Mouse (Mus musculus) liver, postnatal 0 days (tissue): ENCODE results near the gene Sap30l. TPM values are rescaled to one million over a fixed set of nuclear protein-coding genes. Genes with fewer than 3 reads are reported as not detected.
"Not testable (repeated sequence)": the region's sequence is repeated elsewhere in the genome, so short reads cannot be mapped to it uniquely, and the experiment has no call there.

ENCODE experiments used
- ATAC-seq: fragments of 200-750 bp; cut with Nextera tagmentation; 2 replicates; pipeline ENCODE4 v1.8.0; 2017; ENCODE audit warnings: mild to moderate bottlenecking, moderate library complexity
- DNase-seq: peaks from one replicate; pipeline ENCODE4 v3.0.0-alpha.2; 2016
- H3K27ac ChIP-seq: fragments of 300-500 bp; sonication (generic); 2 replicates; pipeline ENCODE4 v1.5.1; 2014; ENCODE audit warnings: antibody characterized with exemption, moderate library complexity, mild to moderate bottlenecking, low read depth
- H3K27me3 ChIP-seq: fragments of 300-500 bp; sonication (generic); 2 replicates; pipeline ENCODE4 v1.6.1; 2014; ENCODE audit warnings: low read length, control low read depth, mixed read lengths; ENCODE audit not compliant: insufficient read depth
- H3K36me3 ChIP-seq: fragments of 300-500 bp; sonication (generic); replicated peaks from 2 replicates; pipeline ENCODE4 v1.6.1; 2014; ENCODE audit warnings: mild to moderate bottlenecking, control low read depth, low read length, moderate library complexity, mixed read lengths; ENCODE audit not compliant: insufficient read depth
- H3K4me1 ChIP-seq: fragments of 300-500 bp; sonication (generic); 2 replicates; pipeline ENCODE4 v1.6.1; 2014; ENCODE audit warnings: antibody characterized with exemption, mild to moderate bottlenecking, control low read depth; ENCODE audit not compliant: insufficient read depth
- H3K4me2 ChIP-seq: fragments of 300-500 bp; sonication (generic); 2 replicates; pipeline ENCODE4 v1.6.1; 2014; ENCODE audit warnings: low read depth, mild to moderate bottlenecking, low read length, moderate library complexity, mixed read lengths
- H3K4me3 ChIP-seq: fragments of 300-500 bp; sonication (generic); 2 replicates; pipeline ENCODE4 v1.5.1; 2014; ENCODE audit warnings: low read depth, low read length
- H3K9ac ChIP-seq: fragments of 300-500 bp; sonication (generic); replicated peaks from 2 replicates; pipeline ENCODE4 v1.6.1; 2014; ENCODE audit warnings: mild to moderate bottlenecking, moderate library complexity
- H3K9me3 ChIP-seq: fragments of 300-500 bp; sonication (generic); 2 replicates; pipeline ENCODE4 v1.6.1; 2016; ENCODE audit warnings: mild to moderate bottlenecking, control low read depth, low read length, mixed read lengths
- CTCF ChIP-seq: sonication (generic); IDR thresholded peaks from 2 replicates; pipeline ENCODE4 v1.5.1; 2016; ENCODE audit warnings: antibody characterized with exemption, low read depth
- EP300 ChIP-seq: IDR thresholded peaks from 2 replicates; pipeline ENCODE4 v1.6.1; 2016; ENCODE audit warnings: antibody characterized with exemption, low read depth, mild to moderate bottlenecking
- WGBS: fragments of 180-500 bp; shearing (Covaris S2); extraction: QIAGEN DNeasy Blood & Tissue Kit; methylation state at CpG from one replicate; pipeline ENCODE4 v1.1.7; 2014; ENCODE audit not compliant: insufficient replicate concordance; 5-methylcytosine and 5-hydroxymethylcytosine counted together
- polyA plus RNA-seq: library from polyadenylated mRNA; unstranded; fragments of >200 nt; fragmentation: Nextera tagmentation; extraction: Ambion mirVana; gene quantifications from 2 replicates; pipeline ENCODE4 v1.2.1, GENCODE M21; 2015

Sap30l gene
- polyA plus RNA-seq, 1 experiment from 2014 or later = 5.8 TPM

GRCm38 (mm10) chr11:57836872-57837680 is 35.6 kb downstream of the Sap30l start:
- no peaks in the 10 kb centered on the region for H3K9me3 ChIP-seq
- 2% methylated on average over 38 of the region's 38 CpGs for WGBS
- peaks cover 91% of the 10 kb centered on the region for H3K27me3 ChIP-seq
- ATAC-seq (no peak), DNase-seq (no peak)
- H3K36me3 ChIP-seq = no peaks in the 10 kb centered on the region
- H3K27ac ChIP-seq = no peak overlapping the region
- TF ChIP-seq CTCF = no peak
- TF ChIP-seq EP300 = no peak
- H3K9ac ChIP-seq = no peak overlapping the region
- no peak overlapping the region for H3K4me3 ChIP-seq
- no peak overlapping the region for H3K4me2 ChIP-seq
- no peaks in the 10 kb centered on the region for H3K4me1 ChIP-seq

- Histone ChIP-seq H3K9ac (no peak overlapping the region), H3K36me3 (no peaks in the 10 kb centered on the region), H3K4me2 (no peak overlapping the region), H3K4me1 (no peaks in the 10 kb centered on the region), H3K4me3 (no peak overlapping the region), H3K27me3 (peaks cover 84% of the 10 kb centered on the region), H3K27ac (no peak overlapping the region), H3K9me3 (no peaks in the 10 kb centered on the region)
- 10% methylated on average over 22 of the region's 22 CpGs for WGBS
- no peak for ATAC-seq
- no peak for DNase-seq
- TF ChIP-seq CTCF (no peak), EP300 (no peak)
These were observed 36.6 kb downstream of the Sap30l start for GRCm38 (mm10) chr11:57837861-57838680.

DNA sequence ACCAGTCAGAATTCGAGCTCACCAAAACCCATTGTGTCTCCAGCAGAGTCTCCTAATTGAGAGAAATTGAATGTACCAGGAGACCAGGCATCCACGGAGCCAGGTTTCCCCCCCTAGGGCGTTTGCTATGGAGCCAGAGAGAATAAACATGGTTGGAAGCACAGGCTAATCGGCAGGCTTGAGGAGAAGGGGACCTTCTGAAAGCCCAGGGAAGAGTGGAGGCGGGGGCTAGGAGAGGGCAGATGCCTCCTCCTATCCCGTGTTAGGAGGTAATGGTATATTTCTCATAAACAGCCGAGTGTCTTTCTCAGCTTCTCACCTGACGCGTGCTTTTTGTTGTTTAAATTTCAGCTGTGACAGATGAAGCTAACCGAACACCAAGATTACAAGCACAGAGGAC is 39.5 kb downstream of the Sap30l start:
- Histone ChIP-seq H3K4me2 (no peak overlapping the region), H3K27me3 (peaks cover 57% of the 10 kb centered on the region), H3K4me1 (no peaks in the 10 kb centered on the region), H3K36me3 (no peaks in the 10 kb centered on the region), H3K9ac (no peak overlapping the region), H3K4me3 (no peak overlapping the region), H3K9me3 (no peaks in the 10 kb centered on the region), H3K27ac (no peak overlapping the region)
- DNase-seq (no peak), ATAC-seq (no peak)
- WGBS = 23% methylated on average over 10 of the region's 10 CpGs
- TF ChIP-seq CTCF (no peak), EP300 (no peak)

DNA sequence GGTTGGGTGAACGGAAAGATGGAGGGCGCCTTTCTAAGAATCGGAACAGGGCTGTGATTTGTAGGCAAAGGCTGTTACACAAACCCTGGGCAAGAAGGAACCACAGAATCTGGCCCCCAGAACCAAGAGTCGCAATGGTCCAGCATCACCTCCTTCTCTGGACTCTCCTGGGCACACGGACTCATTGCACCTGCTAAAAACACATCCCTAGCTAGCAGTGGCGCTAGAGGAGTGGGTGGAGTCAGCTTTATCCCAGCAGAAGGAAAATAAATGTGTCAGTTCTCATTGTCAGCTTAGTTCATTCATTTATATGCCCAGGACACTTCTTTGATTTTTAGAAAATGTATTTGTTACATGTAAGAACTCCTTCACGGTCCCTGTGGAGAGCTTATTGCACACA is 40.0 kb downstream of the Sap30l start:
- Histone ChIP-seq H3K9ac (no peak overlapping the region), H3K4me2 (no peak overlapping the region), H3K27ac (no peak overlapping the region), H3K4me3 (no peak overlapping the region), H3K36me3 (no peaks in the 10 kb centered on the region), H3K4me1 (no peaks in the 10 kb centered on the region), H3K27me3 (peaks cover 53% of the 10 kb centered on the region), H3K9me3 (no peaks in the 10 kb centered on the region)
- 38% methylated on average over 7 of the region's 7 CpGs for WGBS
- DNase-seq = no peak
- ATAC-seq = no peak
- no peak for TF ChIP-seq EP300
- no peak for TF ChIP-seq CTCF

DNA sequence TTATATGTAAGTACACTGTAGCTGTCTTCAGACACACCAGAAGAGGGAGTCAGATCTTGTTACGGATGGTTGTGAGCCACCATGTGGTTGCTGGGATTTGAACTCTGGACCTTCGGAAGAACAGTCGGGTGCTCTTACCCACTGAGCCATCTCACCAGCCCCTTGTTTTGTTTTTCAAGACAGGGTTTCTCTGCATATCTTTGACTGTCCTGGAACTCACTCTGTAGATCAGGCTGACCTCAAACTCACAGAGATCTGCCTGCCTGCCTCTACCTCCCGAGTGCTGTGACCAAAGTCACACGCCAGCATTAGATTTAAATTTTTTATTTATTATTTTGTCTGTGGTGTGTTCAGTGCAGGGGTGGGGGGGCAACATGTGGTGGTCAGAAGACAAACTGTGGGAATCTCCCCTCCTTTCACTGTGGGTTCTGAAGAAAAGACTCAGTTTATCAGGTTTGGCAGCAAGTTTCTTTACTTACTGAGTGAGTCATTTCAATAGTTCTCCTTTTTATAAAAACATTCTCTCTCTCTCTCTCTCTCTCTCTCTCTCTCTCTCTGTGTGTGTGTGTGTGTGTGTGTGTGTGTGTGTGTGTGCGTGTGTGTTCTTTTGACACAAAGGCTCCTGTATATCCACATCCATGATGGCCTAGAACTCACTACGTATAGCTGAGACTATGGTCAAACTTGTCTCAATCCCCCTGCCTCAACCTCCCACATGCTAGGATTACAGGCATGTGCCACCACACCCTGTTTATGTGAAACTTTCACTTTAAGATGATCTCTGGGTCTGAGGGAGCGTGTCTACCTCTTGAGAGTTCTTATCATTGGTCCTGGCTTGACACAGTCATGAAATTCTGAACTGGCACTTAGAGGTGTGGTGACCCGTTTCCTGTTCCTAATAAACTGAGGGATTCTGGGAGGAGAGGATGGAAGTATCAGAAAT is 45.3 kb downstream of the Sap30l start:
- DNase-seq, H3K4me3 ChIP-seq, H3K27ac ChIP-seq, H3K36me3 ChIP-seq, H3K9me3 ChIP-seq, H3K4me2 ChIP-seq, H3K9ac ChIP-seq, ATAC-seq, H3K4me1 ChIP-seq: not testable (repeated sequence)
- 70% methylated on average over 8 of the region's 9 CpGs for WGBS
- peaks cover 13% of the 10 kb centered on the region; the same call in 1 of the 2 replicates for H3K27me3 ChIP-seq
